Mouse (Mus musculus): ENCODE measurements around the gene Pcyt2. TPM values are rescaled to one million over a fixed set of nuclear protein-coding genes. Genes with fewer than 3 reads are reported as not detected.

Gene Pcyt2
- polyA plus RNA-seq, 1 experiment from 2014 or later: 93.9 TPM

DNA sequence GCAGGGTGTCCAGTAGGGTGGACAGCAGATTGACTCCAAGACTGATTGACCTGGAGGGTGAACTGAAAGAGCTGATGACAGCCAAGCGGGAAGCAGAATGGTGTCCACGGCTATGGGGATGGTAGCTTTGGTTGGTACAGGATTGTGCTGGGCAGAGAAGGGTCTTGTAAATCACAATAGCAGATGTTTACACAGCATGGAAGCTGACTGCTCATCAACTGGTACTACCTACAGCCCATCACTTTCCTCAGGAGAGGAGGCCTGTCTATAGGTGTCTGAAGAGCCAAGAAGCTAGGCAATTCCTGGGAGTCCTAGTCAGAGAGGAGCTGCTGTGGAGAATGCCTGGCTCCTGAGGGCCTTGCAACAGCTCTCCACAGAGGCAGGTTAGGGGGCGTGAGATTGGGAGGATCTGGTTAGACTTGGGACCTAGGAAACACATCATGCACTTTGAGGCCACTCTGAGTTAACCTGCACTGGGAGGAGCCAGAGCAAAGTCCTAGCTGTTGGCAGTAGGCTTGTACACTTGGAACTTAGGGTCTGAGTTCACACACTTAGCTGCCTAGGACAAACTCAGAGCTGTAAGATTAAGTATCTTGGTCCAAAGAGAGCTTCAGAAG is 41.3 kb downstream of the Pcyt2 start:
- Histone ChIP-seq H3K4me1 (ENCODE audit: insufficient read depth, low read depth, low read length) (peaks cover 12% of the 10 kb centered on the region), H3K9me3 (ENCODE audit: low read length) (no peaks in the 10 kb centered on the region), H3K36me3 (ENCODE audit: insufficient read depth, low read length) (peaks cover 17% of the 10 kb centered on the region; the same call in 1 of the 2 replicates), H3K4me2 (replicated peaks; ENCODE audit: low read depth, low read length) (no peak overlapping the region), H3K4me3 (ENCODE audit: low read depth, low read length) (no peak overlapping the region), H3K27me3 (replicated peaks; ENCODE audit: insufficient read depth, low read length) (no peaks in the 10 kb centered on the region), H3K9ac (replicated peaks; ENCODE audit: low read depth) (no peak overlapping the region), H3K27ac (ENCODE audit: low read length) (no peak overlapping the region)
- DNase-seq (ENCODE audit: low spot score) (no peak), ATAC-seq (no peak)
- TF ChIP-seq EP300 (IDR thresholded peaks at IDR 0.05): no peak
- TF ChIP-seq CTCF (IDR thresholded peaks at IDR 0.05): no peak
- 78% methylated on average over 3 of the region's 3 CpGs for WGBS

DNA sequence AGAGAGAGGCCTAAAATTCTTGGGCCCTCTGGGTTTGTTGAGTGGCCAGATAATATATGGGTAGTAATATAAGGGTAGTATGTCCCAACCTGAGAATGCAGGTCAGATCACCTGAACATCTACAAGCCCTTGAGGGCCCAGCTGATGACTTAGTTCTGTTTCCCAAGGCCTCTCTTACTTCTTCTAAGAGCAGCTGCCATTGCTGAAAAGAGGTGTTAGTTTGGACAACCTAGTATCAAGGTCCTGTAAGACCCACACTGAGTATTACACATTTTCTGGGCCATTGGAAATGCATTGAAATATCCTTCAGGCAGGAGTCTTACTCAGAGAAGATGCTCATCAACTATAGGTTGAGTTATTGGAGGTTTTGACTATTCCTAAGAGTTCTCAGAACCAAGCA is 41.8 kb downstream of the Pcyt2 start:
- Histone ChIP-seq H3K27ac (ENCODE audit: low read length) (no peak overlapping the region), H3K9me3 (ENCODE audit: low read length) (no peaks in the 10 kb centered on the region), H3K4me1 (ENCODE audit: insufficient read depth, low read depth, low read length) (peaks cover 14% of the 10 kb centered on the region), H3K4me3 (ENCODE audit: low read depth, low read length) (no peak overlapping the region), H3K27me3 (replicated peaks; ENCODE audit: insufficient read depth, low read length) (no peaks in the 10 kb centered on the region), H3K36me3 (ENCODE audit: insufficient read depth, low read length) (peaks cover 17% of the 10 kb centered on the region; the same call in 1 of the 2 replicates), H3K9ac (replicated peaks; ENCODE audit: low read depth) (no peak overlapping the region), H3K4me2 (replicated peaks; ENCODE audit: low read depth, low read length) (no peak overlapping the region)
- TF ChIP-seq CTCF (IDR thresholded peaks at IDR 0.05): no peak
- TF ChIP-seq EP300 (IDR thresholded peaks at IDR 0.05): no peak
- ATAC-seq (no peak), DNase-seq (ENCODE audit: low spot score) (no peak)

GRCm38 (mm10) chr11:120575046-120575445 is 42.7 kb downstream of the Pcyt2 start:
- H3K27ac ChIP-seq (ENCODE audit: low read length): no peak overlapping the region
- no peak overlapping the region for H3K9ac ChIP-seq (replicated peaks; ENCODE audit: low read depth)
- no peak for DNase-seq (ENCODE audit: low spot score)
- peaks cover 11% of the 10 kb centered on the region for H3K4me1 ChIP-seq (ENCODE audit: insufficient read depth, low read depth, low read length)
- 74% methylated on average over 2 of the region's 2 CpGs for WGBS
- no peak overlapping the region for H3K4me3 ChIP-seq (ENCODE audit: low read depth, low read length)
- H3K4me2 ChIP-seq (replicated peaks; ENCODE audit: low read depth, low read length): no peak overlapping the region
- TF ChIP-seq CTCF (IDR thresholded peaks at IDR 0.05) (no peak), EP300 (IDR thresholded peaks at IDR 0.05) (no peak)
- peaks cover 23% of the 10 kb centered on the region for H3K36me3 ChIP-seq (ENCODE audit: insufficient read depth, low read length)
- H3K27me3 ChIP-seq (replicated peaks; ENCODE audit: insufficient read depth, low read length): no peaks in the 10 kb centered on the region
- ATAC-seq: no peak
- no peaks in the 10 kb centered on the region for H3K9me3 ChIP-seq (ENCODE audit: low read length)

DNA sequence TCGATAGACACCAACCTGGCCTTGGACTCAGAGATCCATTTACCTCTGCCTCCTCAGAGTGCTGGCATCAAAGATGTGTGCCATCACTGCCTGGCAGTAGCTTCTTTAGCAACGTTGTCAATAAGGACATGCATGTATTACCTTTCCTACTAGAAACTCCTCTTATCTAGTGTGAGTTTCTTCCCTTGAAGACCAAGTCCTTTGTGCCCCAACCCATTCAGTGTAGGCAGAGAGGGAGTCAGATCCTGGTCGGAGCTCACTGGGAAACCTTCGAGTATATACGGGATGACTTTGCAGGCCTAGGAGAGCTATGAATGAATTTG is 43.5 kb downstream of the Pcyt2 start:
- ATAC-seq (no peak), DNase-seq (ENCODE audit: low spot score) (no peak)
- H3K4me3 ChIP-seq (ENCODE audit: low read depth, low read length): no peak overlapping the region; the same call in 1 of the 2 replicates
- no peak overlapping the region; the same call in 1 of the 2 replicates for H3K4me2 ChIP-seq (replicated peaks; ENCODE audit: low read depth, low read length)
- H3K27me3 ChIP-seq (replicated peaks; ENCODE audit: insufficient read depth, low read length): no peaks in the 10 kb centered on the region
- peaks cover 8% of the 10 kb centered on the region; the same call in 1 of the 2 replicates for H3K4me1 ChIP-seq (ENCODE audit: insufficient read depth, low read depth, low read length)
- no peaks in the 10 kb centered on the region for H3K9me3 ChIP-seq (ENCODE audit: low read length)
- TF ChIP-seq EP300 (IDR thresholded peaks at IDR 0.05) (no peak), CTCF (IDR thresholded peaks at IDR 0.05) (no peak)
- peaks cover 22% of the 10 kb centered on the region for H3K36me3 ChIP-seq (ENCODE audit: insufficient read depth, low read length)
- WGBS: 26% methylated on average over 5 of the region's 5 CpGs
- H3K9ac ChIP-seq (replicated peaks; ENCODE audit: low read depth): 0 out of 2 replicates have a peak overlapping the region, but pooled peaks have one; percentile 23
- no peak overlapping the region for H3K27ac ChIP-seq (ENCODE audit: low read length)

- TF ChIP-seq EP300 (IDR thresholded peaks at IDR 0.05): no peak
- TF ChIP-seq CTCF (IDR thresholded peaks at IDR 0.05): no peak
- peaks cover 19% of the 10 kb centered on the region for H3K36me3 ChIP-seq (ENCODE audit: insufficient read depth, low read length)
- H3K4me3 ChIP-seq (ENCODE audit: low read depth, low read length): peak overlapping the region; percentile 87
- WGBS: under 1% methylated on average over 23 of the region's 23 CpGs
- H3K27ac ChIP-seq (ENCODE audit: low read length): peak overlapping the region; percentile 96
- no peaks in the 10 kb centered on the region for H3K9me3 ChIP-seq (ENCODE audit: low read length)
- H3K4me2 ChIP-seq (replicated peaks; ENCODE audit: low read depth, low read length): peak overlapping the region; percentile 72
- no peaks in the 10 kb centered on the region for H3K27me3 ChIP-seq (replicated peaks; ENCODE audit: insufficient read depth, low read length)
- ATAC-seq (no peak), DNase-seq (ENCODE audit: low spot score) (no peak)
- peak overlapping the region; percentile 67 for H3K9ac ChIP-seq (replicated peaks; ENCODE audit: low read depth)
- H3K4me1 ChIP-seq (ENCODE audit: insufficient read depth, low read depth, low read length): peaks cover 8% of the 10 kb centered on the region; the same call in 1 of the 2 replicates
These were observed 44.0 kb downstream of the Pcyt2 start for GRCm38 (mm10) chr11:120573585-120574277.

DNA sequence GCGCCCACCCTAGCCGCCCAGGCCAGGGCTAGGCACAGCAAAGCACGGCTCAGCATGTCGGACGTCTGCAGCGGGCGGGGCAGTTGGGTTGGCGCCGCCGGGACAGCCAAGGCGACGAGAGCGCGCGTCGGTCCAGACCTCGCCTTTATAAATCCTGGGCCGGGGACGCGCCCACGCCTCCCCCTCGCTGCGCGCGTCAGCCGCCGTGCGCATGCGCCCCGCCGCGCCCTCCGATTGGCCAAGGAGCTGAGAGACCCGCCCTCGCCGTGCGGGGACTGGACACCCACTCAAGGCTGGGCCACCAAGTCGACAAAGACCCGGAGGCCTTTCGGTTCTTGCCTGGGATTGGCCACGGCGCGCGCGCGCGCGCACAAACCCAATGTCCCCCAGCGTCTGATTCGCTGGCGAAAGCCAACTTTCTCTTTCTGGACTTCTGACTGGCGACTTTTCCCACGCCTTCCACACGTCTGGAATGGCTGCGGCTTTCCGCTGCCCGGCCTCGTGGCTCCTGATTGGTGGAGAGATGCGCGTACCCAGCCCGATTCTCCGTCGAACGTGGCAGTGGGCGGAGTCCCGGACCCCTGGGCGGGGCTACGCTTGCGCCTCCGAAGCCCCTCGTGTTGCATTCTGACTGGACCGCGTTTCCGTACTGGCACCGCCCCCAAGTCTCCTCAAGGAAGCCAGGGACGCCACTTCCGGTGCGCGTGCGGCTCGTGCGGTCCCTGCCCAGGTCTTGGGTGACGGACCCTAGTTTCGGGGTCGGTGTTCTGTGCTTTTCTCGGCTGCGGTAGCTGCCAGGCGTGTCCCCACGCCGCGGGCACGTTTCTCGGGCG is 44.8 kb downstream of the Pcyt2 start, which contains the start of gene P4hb:
Gene P4hb, minus strand, starts transcription at position 502 of the 833 bp plus-strand sequence.
- Histone ChIP-seq H3K27me3 (replicated peaks; ENCODE audit: insufficient read depth, low read length) (no peaks in the 10 kb centered on the region), H3K9me3 (ENCODE audit: low read length) (no peaks in the 10 kb centered on the region), H3K27ac (ENCODE audit: low read length) (peak within 1 kb of the TSS; percentile 96), H3K9ac (replicated peaks; ENCODE audit: low read depth) (peak within 1 kb of the TSS; percentile 77), H3K4me3 (ENCODE audit: low read depth, low read length) (peak within 1 kb of the TSS; percentile 87), H3K4me2 (replicated peaks; ENCODE audit: low read depth, low read length) (peak within 1 kb of the TSS; percentile 80), H3K36me3 (ENCODE audit: insufficient read depth, low read length) (peaks cover 19% of the 10 kb centered on the region), H3K4me1 (ENCODE audit: insufficient read depth, low read depth, low read length) (peaks cover 8% of the 10 kb centered on the region; the same call in 1 of the 2 replicates)
- TF ChIP-seq CTCF (IDR thresholded peaks at IDR 0.05) (no peak; the same call in 1 of the 2 replicates), EP300 (IDR thresholded peaks at IDR 0.05) (no peak; the same call in 1 of the 2 replicates)
- WGBS: under 1% methylated on average over 84 of the region's 94 CpGs
- peak; percentile 95 for ATAC-seq
- peak; percentile 100 for DNase-seq (ENCODE audit: low spot score)
